ENCODE assay signal across 31 mouse cellular contexts in the genomic region with DNA sequence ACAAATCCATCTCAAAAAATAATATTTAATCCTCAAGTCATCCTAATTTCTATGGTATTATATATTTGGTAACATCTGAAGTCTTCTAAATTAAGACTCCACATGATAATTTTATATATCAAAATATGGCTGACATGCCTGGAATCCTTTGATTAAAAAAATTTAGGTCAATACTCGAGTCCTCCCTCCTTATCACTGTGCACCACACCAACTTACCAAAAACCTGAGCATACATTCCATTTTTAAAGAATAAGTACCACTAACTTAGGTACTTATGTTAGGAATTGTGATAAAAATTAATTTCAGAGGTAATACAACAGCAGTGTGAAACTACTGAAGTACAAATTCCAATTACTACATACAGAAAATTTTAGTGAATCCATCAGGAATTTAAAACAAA. TPM values are rescaled to one million over a fixed set of nuclear protein-coding genes. Genes with fewer than 3 reads are reported as not detected.
DNase-seq lines count a peak whose midpoint lies in the region; ATAC-seq and TF ChIP-seq lines count a peak whose summit lies in the region.
"Had no signal": no experiment of that assay in that cellular context is flagged by ENCODE, and none has a peak within 500 bp of the region (broad histone marks: within the 10 kb centered on the region; RNA-seq: fewer than 3 reads in every experiment).

No protein-coding gene starts in this region.

- no peak overlapping the region for H3K27ac ChIP-seq in stomach, embryonic 15.5 days
- no peak overlapping the region for H3K27ac ChIP-seq in stomach, postnatal 0 days (replicated peaks)
- H3K27ac ChIP-seq in liver, embryonic 15.5 days (replicated peaks): 0 out of 2 replicates have a peak overlapping the region, but pooled peaks have one; percentile 53
- H3K27ac ChIP-seq in gastrocnemius, adult 2 months: no peak overlapping the region; the same call in 1 of the 2 replicates
- H3K27ac ChIP-seq in midbrain, embryonic 16.5 days (ENCODE audit: low read length): no peak overlapping the region
- H3K27ac ChIP-seq: hindbrain, embryonic 13.5 days; kidney, embryonic 15.5 days; left cerebral cortex, adult 2 months; limb, embryonic 13.5 days; neural tube, embryonic 12.5 days had no signal

- H3K9ac ChIP-seq in stomach, embryonic 15.5 days: no peak overlapping the region
- H3K9ac ChIP-seq in stomach, postnatal 0 days (ENCODE audit: low read length): no peak overlapping the region
- no peak overlapping the region for H3K9ac ChIP-seq in liver, embryonic 15.5 days
- H3K9ac ChIP-seq in midbrain, embryonic 16.5 days (ENCODE audit: low read depth, low read length): no peak overlapping the region
- H3K9ac ChIP-seq: hindbrain, embryonic 13.5 days; kidney, embryonic 15.5 days; limb, embryonic 13.5 days; neural tube, embryonic 12.5 days had no signal

- no peaks in the 10 kb centered on the region for H3K27me3 ChIP-seq in stomach, embryonic 15.5 days (replicated peaks)
- H3K27me3 ChIP-seq in stomach, postnatal 0 days (ENCODE audit: control insufficient read depth, insufficient read depth, low read length): no peaks in the 10 kb centered on the region
- no peaks in the 10 kb centered on the region for H3K27me3 ChIP-seq in liver, embryonic 15.5 days
- H3K27me3 ChIP-seq in midbrain, embryonic 16.5 days (ENCODE audit: control insufficient read depth, insufficient read depth, low read depth, low read length): no peaks in the 10 kb centered on the region
- H3K27me3 ChIP-seq: CH12.LX; hindbrain, embryonic 13.5 days; kidney, embryonic 15.5 days; limb, embryonic 13.5 days; neural tube, embryonic 12.5 days; Patski had no signal

- intact Hi-C loops in gastrocnemius, postnatal 36 days (cut with DNase I): no loop called here
- intact Hi-C loops in gastrocnemius, adult 2 months (cut with DNase I): no loop called here

- 78% methylated on average over 1 of the region's 1 CpGs for WGBS in stomach, embryonic 15.5 days
- 75% methylated on average over 1 of the region's 1 CpGs for WGBS in stomach, postnatal 0 days
- WGBS in liver, embryonic 15.5 days (ENCODE audit: insufficient replicate concordance): 17% methylated on average over 1 of the region's 1 CpGs
- 73% methylated on average over 1 of the region's 1 CpGs for WGBS in midbrain, embryonic 16.5 days

- no peak for TF ChIP-seq CTCF in stomach, postnatal 0 days (IDR thresholded peaks at IDR 0.05; ENCODE audit: low read depth)
- no peak for TF ChIP-seq CTCF in gastrocnemius, adult 2 months (IDR thresholded peaks at IDR 0.05)

- H3K4me1 ChIP-seq in stomach, embryonic 15.5 days: peaks cover 3% of the 10 kb centered on the region; the same call in 1 of the 2 replicates
- no peaks in the 10 kb centered on the region for H3K4me1 ChIP-seq in stomach, postnatal 0 days (replicated peaks; ENCODE audit: control insufficient read depth, insufficient read depth)
- H3K4me1 ChIP-seq in liver, embryonic 15.5 days (replicated peaks): peaks cover 66% of the 10 kb centered on the region
- H3K4me1 ChIP-seq in midbrain, embryonic 16.5 days (ENCODE audit: control insufficient read depth, insufficient read depth, low read length): no peaks in the 10 kb centered on the region
- H3K4me1 ChIP-seq: hindbrain, embryonic 13.5 days; neural tube, embryonic 12.5 days had no signal

- no peak overlapping the region for H3K4me3 ChIP-seq in stomach, embryonic 15.5 days (replicated peaks)
- no peak overlapping the region for H3K4me3 ChIP-seq in stomach, postnatal 0 days (ENCODE audit: low read depth, low read length)
- no peak overlapping the region for H3K4me3 ChIP-seq in liver, embryonic 15.5 days (replicated peaks)
- no peak overlapping the region for H3K4me3 ChIP-seq in gastrocnemius, adult 2 months
- no peak overlapping the region for H3K4me3 ChIP-seq in midbrain, embryonic 16.5 days (ENCODE audit: low read depth, low read length)
- H3K4me3 ChIP-seq: hindbrain, embryonic 13.5 days; kidney, embryonic 15.5 days; left cerebral cortex, adult 2 months; limb, embryonic 13.5 days; myocyte; neural tube, embryonic 12.5 days had no signal

- no peaks in the 10 kb centered on the region for H3K9me3 ChIP-seq in stomach, embryonic 15.5 days
- H3K9me3 ChIP-seq in stomach, postnatal 0 days (ENCODE audit: control insufficient read depth, low read length): no peaks in the 10 kb centered on the region
- H3K9me3 ChIP-seq in liver, embryonic 15.5 days (replicated peaks): no peaks in the 10 kb centered on the region
- no peaks in the 10 kb centered on the region for H3K9me3 ChIP-seq in midbrain, embryonic 16.5 days (replicated peaks; ENCODE audit: control insufficient read depth, low read length, poor library complexity, severe bottlenecking)
- H3K9me3 ChIP-seq: hindbrain, embryonic 13.5 days; kidney, embryonic 15.5 days; limb, embryonic 13.5 days; neural tube, embryonic 12.5 days had no signal

- H3K4me2 ChIP-seq in stomach, embryonic 15.5 days: no peak overlapping the region
- no peak overlapping the region for H3K4me2 ChIP-seq in stomach, postnatal 0 days (replicated peaks; ENCODE audit: low read depth)
- H3K4me2 ChIP-seq in liver, embryonic 15.5 days: peak overlapping the region; percentile 30; the same call in 1 of the 2 replicates
- no peak overlapping the region for H3K4me2 ChIP-seq in midbrain, embryonic 16.5 days (ENCODE audit: low read length)
- H3K4me2 ChIP-seq: heart, embryonic 11.5 days; hindbrain, embryonic 13.5 days; kidney, embryonic 15.5 days; limb, embryonic 13.5 days; midbrain, embryonic 11.5 days; neural tube, embryonic 12.5 days had no signal

- peak; percentile 56; the same call in 1 of the 2 replicates for ATAC-seq in stomach, embryonic 15.5 days (ENCODE audit: insufficient read depth, low FRiP score, low read depth)
- no peak for ATAC-seq in stomach, postnatal 0 days (ENCODE audit: low FRiP score, low TSS enrichment)
- ATAC-seq in liver, embryonic 15.5 days (ENCODE audit: insufficient read depth): peak; percentile 86
- no peak for ATAC-seq in midbrain, embryonic 16.5 days
- ATAC-seq: forebrain, embryonic 16.5 days; Patski had no signal

- H3K36me3 ChIP-seq in stomach, embryonic 15.5 days: no peaks in the 10 kb centered on the region
- H3K36me3 ChIP-seq in stomach, postnatal 0 days (ENCODE audit: control insufficient read depth, insufficient read depth, low read length): no peaks in the 10 kb centered on the region
- 0 out of 2 replicates have a peak, but pooled peaks cover 4% of the 10 kb centered on the region for H3K36me3 ChIP-seq in liver, embryonic 15.5 days (replicated peaks)
- no peaks in the 10 kb centered on the region for H3K36me3 ChIP-seq in midbrain, embryonic 16.5 days (ENCODE audit: control insufficient read depth, insufficient read depth, low read length)
- H3K36me3 ChIP-seq: hindbrain, embryonic 13.5 days; kidney, embryonic 15.5 days; limb, embryonic 13.5 days; neural tube, embryonic 12.5 days had no signal

- no peak for TF ChIP-seq EP300 in stomach, postnatal 0 days (optimal IDR thresholded peaks at IDR 0.05)

- DNase-seq in stomach, postnatal 0 days (ENCODE audit: low spot score): no peak
- DNase-seq in liver: peak; percentile 11
- no peak for DNase-seq in gastrocnemius, postnatal 36 days
- no peak for DNase-seq in cerebellum, postnatal 4 days (ENCODE audit: low spot score in 2 of 2)
- no peak for DNase-seq in gastrocnemius, adult 2 months
- DNase-seq: adrenal gland, postnatal 14 days; cerebellum, adult 8-10 months; cerebellum, postnatal 25 days; gastrocnemius, postnatal 14 days; heart, adult 18-20 months; heart, postnatal 4 days; kidney, adult 11 months; kidney, postnatal 25 days; lung, adult 2 months; lung, postnatal 10 days; right cerebral cortex, postnatal 4 days; thymus, postnatal 4 days had no signal

RNA-seq across cellular contexts. Expression of gene Wnk1, which starts 27.5 kb away (rescaled TPM):
- polyA plus RNA-seq in stomach, embryonic 15.5 days (2015; fragmentation: Nextera tagmentation; extraction: Ambion mirVana): 49.3 and 50.2 TPM in 2 replicates
- polyA plus RNA-seq in stomach, postnatal 0 days (2015; fragmentation: Nextera tagmentation; extraction: Ambion mirVana): 28.8 and 31.2 TPM in 2 replicates
- 27.0 and 28.6 TPM in 2 replicates for polyA plus RNA-seq in liver, embryonic 15.5 days (2015; fragmentation: Nextera tagmentation; extraction: Ambion mirVana)
- 100 to 1,000 TPM; 283 to 313 TPM for total RNA-seq in gastrocnemius, postnatal 36 days (2021)
- total RNA-seq in gastrocnemius, adult 2 months (2021): 100 to 1,000 TPM; 305 to 369 TPM
- 40.6 and 45.9 TPM in 2 replicates for polyA plus RNA-seq in midbrain, embryonic 16.5 days (2015; fragmentation: Nextera tagmentation; extraction: Ambion mirVana)

Comparison
In these comparisons a context has a peak if more than half of its experiments do, and no peak if none do; other contexts are left out.
1. ATAC-seq: peak in stomach, embryonic 15.5 days (single experiment) and liver, embryonic 15.5 days (single experiment); none in stomach, postnatal 0 days (single experiment) and midbrain, embryonic 16.5 days (single experiment).